Mouse (Mus musculus): ENCODE results near the gene Slc12a8.

GRCm38 (mm10) chr16:33653116-33653515 is 136.0 kb downstream of the Slc12a8 start:
- TF ChIP-seq CTCF (IDR thresholded peaks at IDR 0.05; ENCODE audit: low read depth) (no peak), EP300 (IDR thresholded peaks at IDR 0.05; ENCODE audit: low read depth) (no peak)
